Mouse (Mus musculus): ENCODE data around the gene Rgs13. TPM values are rescaled to one million over a fixed set of nuclear protein-coding genes. Genes with fewer than 3 reads are reported as not detected.

The Rgs13 gene
- total RNA-seq (2021) = 1 to 10 TPM; 1.0 to 1.6 TPM
- long read RNA-seq, partial matches to known transcripts = 0 of 1 reads
- long read RNA-seq, other reads (novel, unspliced or antisense) = 1 of 1 reads

GRCm38 (mm10) chr1:144177166-144177565, at the start of gene Rgs13:
Gene Rgs13, minus strand, starts transcription at chr1:144177372.
- peak in 1 of 2 experiments; percentile 14 for DNase-seq (ENCODE audit: low spot score in 2 of 2)

- no peak for DNase-seq (ENCODE audit: low spot score in 2 of 2)
Observed at GRCm38 (mm10) chr1:144215230-144215629, 38.1 kb upstream of the Rgs13 start.

GRCm38 (mm10) chr1:144210912-144211311, 33.7 kb upstream of the Rgs13 start:
- DNase-seq (ENCODE audit: low spot score in 2 of 2) = no peak

GRCm38 (mm10) chr1:144206281-144207061, 29.3 kb upstream of the Rgs13 start:
- no peak for DNase-seq (ENCODE audit: low spot score in 2 of 2)

- no peak for DNase-seq (ENCODE audit: low spot score in 2 of 2)
Observed at GRCm38 (mm10) chr1:144204766-144205165, 27.6 kb upstream of the Rgs13 start.

GRCm38 (mm10) chr1:144202939-144203338, 25.8 kb upstream of the Rgs13 start:
- DNase-seq (ENCODE audit: low spot score in 2 of 2) = no peak

GRCm38 (mm10) chr1:144200496-144200895, 23.3 kb upstream of the Rgs13 start:
- DNase-seq (ENCODE audit: low spot score in 2 of 2) = no peak

- no peak for DNase-seq (ENCODE audit: low spot score in 2 of 2)
Observed at GRCm38 (mm10) chr1:144199538-144199937, 22.4 kb upstream of the Rgs13 start.

- DNase-seq (ENCODE audit: low spot score in 2 of 2) = peak; percentile 44 to 58
Observed at GRCm38 (mm10) chr1:144197684-144198083, 20.5 kb upstream of the Rgs13 start.

- no peak for DNase-seq (ENCODE audit: low spot score in 2 of 2)
Observed at GRCm38 (mm10) chr1:144186655-144187396, 9.7 kb upstream of the Rgs13 start.

- DNase-seq (ENCODE audit: low spot score in 2 of 2) = no peak
Observed at GRCm38 (mm10) chr1:144184955-144185715, 8.0 kb upstream of the Rgs13 start.

- DNase-seq (ENCODE audit: low spot score in 2 of 2) = no peak
Observed at GRCm38 (mm10) chr1:144183622-144184021, 6.5 kb upstream of the Rgs13 start.

- no peak for DNase-seq (ENCODE audit: low spot score in 2 of 2)
Observed at GRCm38 (mm10) chr1:144179559-144179958, 2.4 kb upstream of the Rgs13 start.

- DNase-seq (ENCODE audit: low spot score in 2 of 2) = no peak
Observed at GRCm38 (mm10) chr1:144178281-144178957, 1.2 kb upstream of the Rgs13 start.

- no peak for DNase-seq (ENCODE audit: low spot score in 2 of 2)
Observed at GRCm38 (mm10) chr1:144177620-144178019, 448 bp upstream of the Rgs13 start.

GRCm38 (mm10) chr1:144174760-144175159, 2.4 kb downstream of the Rgs13 start:
- no peak for DNase-seq (ENCODE audit: low spot score in 2 of 2)

- DNase-seq (ENCODE audit: low spot score in 2 of 2) = no peak
Observed at GRCm38 (mm10) chr1:144173568-144174036, 3.6 kb downstream of the Rgs13 start.

GRCm38 (mm10) chr1:144168921-144169320, 8.3 kb downstream of the Rgs13 start:
- DNase-seq (ENCODE audit: low spot score in 2 of 2) = no peak

GRCm38 (mm10) chr1:144167761-144168160, 9.4 kb downstream of the Rgs13 start:
- DNase-seq (ENCODE audit: low spot score in 2 of 2) = no peak

- DNase-seq (ENCODE audit: low spot score in 2 of 2) = no peak
Observed at GRCm38 (mm10) chr1:144166897-144167296, 10.3 kb downstream of the Rgs13 start.

GRCm38 (mm10) chr1:144166275-144166674, 10.9 kb downstream of the Rgs13 start:
- DNase-seq (ENCODE audit: low spot score in 2 of 2) = no peak

Measured in layer of hippocampus, postnatal 10 days (tissue).